Mouse (Mus musculus): Measurements from ENCODE around the gene Pik3r6.

DNA sequence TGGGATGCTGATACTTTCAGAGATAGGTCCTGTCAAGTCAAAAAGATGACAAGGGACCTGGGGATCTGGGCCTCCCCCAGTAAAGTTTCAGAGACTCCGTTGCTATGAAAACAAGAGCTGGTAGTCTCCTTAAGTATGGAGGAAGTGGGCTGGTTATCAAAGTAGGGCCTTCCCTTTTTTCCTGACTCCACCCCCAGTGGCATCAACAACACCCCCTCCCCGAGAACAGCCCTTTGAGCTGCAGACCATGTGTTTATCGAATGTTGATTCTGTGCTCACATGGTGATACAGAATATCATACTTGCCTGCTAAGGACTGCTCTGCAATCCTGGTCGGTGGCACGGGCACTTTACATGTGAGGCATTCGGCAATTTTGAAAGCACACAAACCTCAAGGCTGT is 19.6 kb upstream of the Pik3r6 start:
- TF ChIP-seq CTCF (IDR thresholded peaks at IDR 0.05; ENCODE audit: control insufficient read depth, insufficient read depth, insufficient replicate concordance, low read depth, low read length) (no peak), POLR2A (IDR thresholded peaks at IDR 0.05; ENCODE audit: control insufficient read depth, low read depth, low read length) (no peak)

Data from testis, adult 2 months (tissue).